Mouse (Mus musculus) layer of hippocampus, postnatal 25 days (tissue): ENCODE data around the gene Bco2. TPM values are rescaled to one million over a fixed set of nuclear protein-coding genes. Genes with fewer than 3 reads are reported as not detected.
A peak's percentile ranks its signal among the peaks of the same experiment; 100 is the strongest.

Experiments
- DNase-seq, 2 experiments: peaks; one replicate each; pipeline ENCODE4 v3.0.0; 2022; ENCODE audit warnings: mixed read lengths in 2 of 2, low spot score in 1 of 2; ENCODE audit errors: extremely low spot score in 1 of 2
- total RNA-seq, 2 experiments: library from RNA; stranded (reverse); gene quantifications; 2 replicates each; pipeline ENCODE4 v1.2.3; 2021

The Bco2 gene
- total RNA-seq, 2 experiments from 2014 or later, result 3.5 to 3.8 TPM

- no peak for DNase-seq
These were observed 7.0 kb upstream of the Bco2 start for GRCm38 (mm10) chr9:50561918-50562360.

GRCm38 (mm10) chr9:50561145-50561917 lies 6.3 kb upstream of the Bco2 start, which contains the start of gene Tex12:
Gene Tex12 (minus strand): TSS chr9:50561325.
- no peak for DNase-seq

GRCm38 (mm10) chr9:50554241-50555093 lies 514 bp downstream of the Bco2 start, which contains the start of gene Il18:
Gene Il18 (plus strand): TSS chr9:50554827.
- DNase-seq, result peak in 1 of 2 experiments; percentile 40

GRCm38 (mm10) chr9:50553547-50553946 lies 1.4 kb downstream of the Bco2 start:
- no peak for DNase-seq

GRCm38 (mm10) chr9:50552206-50552605 lies 2.8 kb downstream of the Bco2 start:
- DNase-seq, result no peak

- DNase-seq, result no peak
These were observed 6.0 kb downstream of the Bco2 start for GRCm38 (mm10) chr9:50548936-50549335.

- DNase-seq, result no peak
These were observed 7.0 kb downstream of the Bco2 start for GRCm38 (mm10) chr9:50547859-50548478.

GRCm38 (mm10) chr9:50542401-50542800 lies 12.6 kb downstream of the Bco2 start:
- no peak for DNase-seq

GRCm38 (mm10) chr9:50540170-50540569 lies 14.8 kb downstream of the Bco2 start:
- no peak for DNase-seq

- no peak for DNase-seq
These were observed 17.7 kb downstream of the Bco2 start for GRCm38 (mm10) chr9:50537295-50537694.

- no peak for DNase-seq
These were observed 18.3 kb downstream of the Bco2 start for GRCm38 (mm10) chr9:50536603-50537135.

GRCm38 (mm10) chr9:50535930-50536329 lies 19.1 kb downstream of the Bco2 start:
- DNase-seq, result no peak

- DNase-seq, result no peak
These were observed 21.2 kb downstream of the Bco2 start for GRCm38 (mm10) chr9:50533791-50534190.

GRCm38 (mm10) chr9:50533328-50533727 lies 21.7 kb downstream of the Bco2 start:
- DNase-seq, result no peak

GRCm38 (mm10) chr9:50530890-50531289 lies 24.1 kb downstream of the Bco2 start:
- peak in 1 of 2 experiments; percentile 34 for DNase-seq

- peak; percentile 97 to 98 for DNase-seq
These were observed 26.6 kb downstream of the Bco2 start, which contains the start of gene Pts for GRCm38 (mm10) chr9:50528293-50528892. Gene Pts (minus strand): TSS chr9:50528724.

- DNase-seq, result no peak
These were observed 27.1 kb downstream of the Bco2 start for GRCm38 (mm10) chr9:50527860-50528259.

- DNase-seq, result no peak
These were observed 29.4 kb downstream of the Bco2 start for GRCm38 (mm10) chr9:50525585-50525984.

GRCm38 (mm10) chr9:50524936-50525335 lies 30.0 kb downstream of the Bco2 start:
- DNase-seq, result no peak

GRCm38 (mm10) chr9:50522574-50522973 lies 32.4 kb downstream of the Bco2 start:
- no peak for DNase-seq
